Mouse (Mus musculus) limb, embryonic 14.5 days (tissue): ENCODE results near the gene Fbxw11. TPM values are rescaled to one million over a fixed set of nuclear protein-coding genes. Genes with fewer than 3 reads are reported as not detected.

Experiments
- ATAC-seq: fragments of 200-750 bp; cut with Nextera tagmentation; 2 replicates; pipeline ENCODE4 v1.8.0; 2017; ENCODE audit warnings: low read depth, moderate number of reproducible peaks, moderate TSS enrichment; ENCODE audit not compliant: low FRiP score
- DNase-seq: peaks from one replicate; pipeline ENCODE4 v3.0.0-alpha.2; 2015; ENCODE audit warnings: low spot score
- H3K27ac ChIP-seq: fragments of 300-500 bp; sonication (generic); replicated peaks from 2 replicates; pipeline ENCODE4 v1.5.1; 2014; ENCODE audit warnings: low read depth, mild to moderate bottlenecking, low read length, moderate library complexity, mixed read lengths
- H3K27me3 ChIP-seq: fragments of 300-500 bp; sonication (generic); 2 replicates; pipeline ENCODE4 v1.6.1; 2014; ENCODE audit warnings: low read length, mixed read lengths; ENCODE audit not compliant: control insufficient read depth, insufficient read depth
- H3K36me3 ChIP-seq: fragments of 300-500 bp; sonication (generic); 2 replicates; pipeline ENCODE4 v1.6.1; 2014; ENCODE audit warnings: mild to moderate bottlenecking, low read length, moderate library complexity, mixed read lengths; ENCODE audit not compliant: control insufficient read depth, insufficient read depth
- H3K4me1 ChIP-seq: fragments of 300-500 bp; sonication (generic); 2 replicates; pipeline ENCODE4 v1.6.1; 2014; ENCODE audit warnings: antibody characterized with exemption, low read length, mixed read lengths; ENCODE audit not compliant: control insufficient read depth, insufficient read depth
- H3K4me2 ChIP-seq: fragments of 300-500 bp; sonication (generic); replicated peaks from 2 replicates; pipeline ENCODE4 v1.6.1; 2014; ENCODE audit warnings: low read depth, mild to moderate bottlenecking, low read length, moderate library complexity; ENCODE audit not compliant: severe bottlenecking
- H3K4me3 ChIP-seq: fragments of 300-500 bp; sonication (generic); replicated peaks from 2 replicates; pipeline ENCODE4 v1.5.1; 2014; ENCODE audit warnings: low read length
- H3K9ac ChIP-seq: fragments of 300-500 bp; sonication (generic); 2 replicates; pipeline ENCODE4 v1.6.1; 2014; ENCODE audit warnings: mild to moderate bottlenecking, low read depth, low read length, moderate library complexity; ENCODE audit not compliant: severe bottlenecking
- H3K9me3 ChIP-seq: fragments of 300-500 bp; sonication (generic); 2 replicates; pipeline ENCODE4 v1.6.1; 2016; ENCODE audit warnings: low read length; ENCODE audit not compliant: control insufficient read depth
- POLR2A ChIP-seq: fragments of 200-500 bp; IDR thresholded peaks from 2 replicates; pipeline ENCODE4 v1.8.0; 2012; ENCODE audit warnings: inconsistent platforms, mild to moderate bottlenecking, moderate library complexity, borderline replicate concordance; ENCODE audit not compliant: insufficient read depth, insufficient read length; ENCODE audit errors: extremely low read depth
- WGBS: fragments of 180-500 bp; shearing (Covaris S2); extraction: QIAGEN DNeasy Blood & Tissue Kit; methylation state at CpG from one replicate; pipeline ENCODE4 v1.1.7; 2014; 5-methylcytosine and 5-hydroxymethylcytosine counted together
- polyA plus RNA-seq, 2 experiments: library from polyadenylated mRNA; depleted of rRNA in 1 of 2; stranded (reverse) in 1 of 2; unstranded in 1 of 2; fragments of >200 nt; fragmentation: Nextera tagmentation in 1 of 2; extraction: Ambion mirVana in 1 of 2; gene quantifications; 2 replicates each; pipeline versions ENCODE4 v1.2.1 to v1.2.3; 2012 to 2014

Fbxw11 gene
- polyA plus RNA-seq, 2 experiments = 56.1 to 63.2 TPM

- Histone ChIP-seq H3K9me3 (no peaks in the 10 kb centered on the region), H3K27ac (no peak overlapping the region), H3K9ac (no peak overlapping the region), H3K36me3 (peaks cover 77% of the 10 kb centered on the region), H3K27me3 (no peaks in the 10 kb centered on the region), H3K4me2 (no peak overlapping the region), H3K4me3 (no peak overlapping the region), H3K4me1 (no peaks in the 10 kb centered on the region)
- DNase-seq = no peak
- WGBS = 20% methylated on average over 5 of the region's 5 CpGs
- no peak for ATAC-seq
- no peak for TF ChIP-seq POLR2A
These were observed 101.4 kb downstream of the Fbxw11 start for GRCm38 (mm10) chr11:32743891-32744290.

- H3K9ac ChIP-seq = no peak overlapping the region
- no peak overlapping the region for H3K27ac ChIP-seq
- no peak overlapping the region for H3K4me2 ChIP-seq
- DNase-seq = no peak
- no peaks in the 10 kb centered on the region for H3K9me3 ChIP-seq
- no peaks in the 10 kb centered on the region for H3K27me3 ChIP-seq
- no peak for ATAC-seq
- no peaks in the 10 kb centered on the region for H3K4me1 ChIP-seq
- TF ChIP-seq POLR2A = no peak
- H3K36me3 ChIP-seq = peaks cover 72% of the 10 kb centered on the region
- 85% methylated on average over 7 of the region's 7 CpGs for WGBS
- no peak overlapping the region for H3K4me3 ChIP-seq
These were observed 101.9 kb downstream of the Fbxw11 start for GRCm38 (mm10) chr11:32744463-32744862.

GRCm38 (mm10) chr11:32745466-32745865 is 102.9 kb downstream of the Fbxw11 start:
- H3K27ac ChIP-seq = no peak overlapping the region
- no peak for TF ChIP-seq POLR2A
- ATAC-seq = no peak
- no peaks in the 10 kb centered on the region for H3K9me3 ChIP-seq
- H3K9ac ChIP-seq = no peak overlapping the region
- H3K4me1 ChIP-seq = no peaks in the 10 kb centered on the region
- H3K4me3 ChIP-seq = no peak overlapping the region
- 95% methylated on average over 4 of the region's 4 CpGs for WGBS
- H3K36me3 ChIP-seq = peaks cover 63% of the 10 kb centered on the region
- no peak for DNase-seq
- H3K27me3 ChIP-seq = no peaks in the 10 kb centered on the region
- no peak overlapping the region for H3K4me2 ChIP-seq

- Histone ChIP-seq H3K27me3 (no peaks in the 10 kb centered on the region), H3K4me2 (no peak overlapping the region), H3K36me3 (peaks cover 58% of the 10 kb centered on the region), H3K9ac (no peak overlapping the region), H3K4me3 (no peak overlapping the region), H3K4me1 (no peaks in the 10 kb centered on the region), H3K9me3 (no peaks in the 10 kb centered on the region), H3K27ac (no peak overlapping the region)
- no peak for DNase-seq
- no peak for TF ChIP-seq POLR2A
- 59% methylated on average over 5 of the region's 5 CpGs for WGBS
- ATAC-seq = no peak
These were observed 103.5 kb downstream of the Fbxw11 start for GRCm38 (mm10) chr11:32746036-32746435.

- Histone ChIP-seq H3K36me3 (peaks cover 53% of the 10 kb centered on the region), H3K27ac (no peak overlapping the region), H3K9me3 (no peaks in the 10 kb centered on the region), H3K4me1 (peaks cover 4% of the 10 kb centered on the region; the same call in 1 of the 2 replicates), H3K9ac (no peak overlapping the region), H3K27me3 (no peaks in the 10 kb centered on the region), H3K4me2 (no peak overlapping the region), H3K4me3 (no peak overlapping the region)
- WGBS = 70% methylated on average over 3 of the region's 3 CpGs
- DNase-seq (no peak), ATAC-seq (no peak)
- no peak for TF ChIP-seq POLR2A
These were observed 104.0 kb downstream of the Fbxw11 start for GRCm38 (mm10) chr11:32746475-32746874.

- Histone ChIP-seq H3K9ac (no peak overlapping the region), H3K36me3 (peaks cover 34% of the 10 kb centered on the region), H3K9me3 (no peaks in the 10 kb centered on the region), H3K27ac (no peak overlapping the region), H3K4me3 (no peak overlapping the region), H3K4me2 (no peak overlapping the region), H3K27me3 (no peaks in the 10 kb centered on the region), H3K4me1 (peaks cover 13% of the 10 kb centered on the region; the same call in 1 of the 2 replicates)
- ATAC-seq = no peak
- no peak for DNase-seq
- WGBS = 76% methylated on average over 4 of the region's 4 CpGs
- no peak for TF ChIP-seq POLR2A
These were observed 106.3 kb downstream of the Fbxw11 start for GRCm38 (mm10) chr11:32748800-32749199.
